Mouse (Mus musculus) mesoderm, embryonic 11.5 days (tissue): ENCODE results near the gene Cts8.
A peak's percentile ranks its signal among the peaks of the same experiment; 100 is the strongest.

Source experiments
- DNase-seq: peaks from one replicate; pipeline ENCODE4 v3.0.0-alpha.2; 2012; ENCODE audit warnings: low read depth, low spot score

Gene Cts8

GRCm38 (mm10) chr13:61255258-61255657, at the start of gene Cts8:
Gene Cts8 (minus strand): TSS chr13:61255358.
- DNase-seq, result no peak

DNA sequence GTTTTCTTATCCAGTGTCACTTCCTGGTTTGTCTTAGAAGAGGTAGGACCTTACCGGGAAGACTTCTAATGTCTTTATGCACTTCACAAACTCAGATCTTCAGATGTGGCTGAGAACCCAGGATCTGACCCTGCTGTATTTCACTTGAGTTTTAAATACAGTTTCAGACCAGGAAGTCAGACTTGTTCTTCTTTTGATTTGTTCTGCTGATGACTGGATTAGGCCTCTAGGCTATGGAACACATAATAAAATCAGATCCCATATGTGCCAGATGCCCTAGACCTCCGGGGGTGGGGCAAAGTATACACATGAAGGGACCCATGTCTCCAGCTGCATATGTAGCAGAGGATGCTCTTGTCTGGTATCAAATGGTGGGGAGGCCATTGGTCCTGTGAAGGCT, 33.6 kb upstream of the Cts8 start, which contains the start of gene Gm49398:
Gene Gm49398, minus strand, starts transcription at position 101 of the 400 bp plus-strand sequence.
- DNase-seq, result no peak

- DNase-seq, result peak; percentile 71
These were observed 13.8 kb downstream of the Cts8 start for GRCm38 (mm10) chr13:61241076-61241947.

DNA sequence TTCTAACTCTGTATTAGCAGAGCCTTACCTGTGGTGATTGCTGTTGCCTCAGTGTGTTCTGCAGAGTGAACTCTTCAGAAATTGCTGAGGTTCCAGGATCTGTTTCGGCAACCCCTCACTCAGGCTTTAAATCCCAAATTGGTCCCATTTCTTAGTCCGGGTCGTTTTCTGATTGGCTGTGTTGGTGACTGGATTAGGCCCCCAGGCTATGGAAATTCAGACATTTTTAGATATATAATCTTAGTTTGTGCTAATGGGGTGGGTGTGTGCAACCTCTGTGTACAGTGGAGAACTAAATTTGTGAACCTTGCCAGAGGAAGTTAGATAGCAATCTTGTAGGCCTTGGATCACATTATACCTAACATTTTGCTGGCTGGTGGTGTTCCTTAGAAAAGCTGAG, 51.8 kb downstream of the Cts8 start, which contains the start of gene Cts6:
Gene Cts6, minus strand, starts transcription at position 101 of the 400 bp plus-strand sequence.
- no peak for DNase-seq
